Mouse (Mus musculus): ENCODE measurements around the gene Twnk.

The Twnk gene

GRCm38 (mm10) chr19:45005444-45005843 lies at the start of gene Twnk:
Gene Twnk (plus strand): TSS chr19:45005663.
- peak; percentile 83 to 85 for DNase-seq

- DNase-seq, result no peak
These were observed 45.8 kb upstream of the Twnk start for GRCm38 (mm10) chr19:44959633-44960032.

GRCm38 (mm10) chr19:44965978-44966377 lies 39.5 kb upstream of the Twnk start:
- DNase-seq, result no peak

- no peak for DNase-seq
These were observed 37.1 kb upstream of the Twnk start for GRCm38 (mm10) chr19:44968329-44968728.

- DNase-seq, result no peak
These were observed 28.8 kb upstream of the Twnk start for GRCm38 (mm10) chr19:44976636-44977035.

- DNase-seq, result no peak
These were observed 28.3 kb upstream of the Twnk start for GRCm38 (mm10) chr19:44977148-44977547.

GRCm38 (mm10) chr19:44980787-44981186 lies 24.7 kb upstream of the Twnk start:
- DNase-seq, result no peak

- no peak for DNase-seq
These were observed 22.9 kb upstream of the Twnk start for GRCm38 (mm10) chr19:44982477-44983115.

- DNase-seq, result peak in 1 of 2 experiments; percentile 63
These were observed 22.1 kb upstream of the Twnk start for GRCm38 (mm10) chr19:44983366-44983765.

- no peak for DNase-seq
These were observed 21.0 kb upstream of the Twnk start for GRCm38 (mm10) chr19:44984420-44984819.

GRCm38 (mm10) chr19:44985159-44985988 lies 20.1 kb upstream of the Twnk start:
- DNase-seq, result no peak

- no peak for DNase-seq
These were observed 18.5 kb upstream of the Twnk start for GRCm38 (mm10) chr19:44987004-44987403.

GRCm38 (mm10) chr19:44987851-44988250 lies 17.6 kb upstream of the Twnk start:
- DNase-seq, result no peak

- no peak for DNase-seq
These were observed 17.1 kb upstream of the Twnk start for GRCm38 (mm10) chr19:44988321-44988720.

GRCm38 (mm10) chr19:44988831-44989566 lies 16.5 kb upstream of the Twnk start, which contains the start of gene Sema4g:
Gene Sema4g (plus strand): TSS chr19:44989101.
- peak; percentile 46 to 73 for DNase-seq

GRCm38 (mm10) chr19:44989567-44990495 lies 15.6 kb upstream of the Twnk start:
- DNase-seq, result peak; percentile 78 to 89

- no peak for DNase-seq
These were observed 14.4 kb upstream of the Twnk start for GRCm38 (mm10) chr19:44991031-44991430.

GRCm38 (mm10) chr19:44992246-44992645 lies 13.2 kb upstream of the Twnk start:
- DNase-seq, result peak in 1 of 2 experiments; percentile 54

GRCm38 (mm10) chr19:44992712-44993111 lies 12.8 kb upstream of the Twnk start:
- DNase-seq, result no peak

GRCm38 (mm10) chr19:44997786-44998185 lies 7.7 kb upstream of the Twnk start:
- DNase-seq, result no peak

- no peak for DNase-seq
These were observed 5.8 kb upstream of the Twnk start for GRCm38 (mm10) chr19:44999647-45000046.

- DNase-seq, result peak in 1 of 2 experiments; percentile 34
These were observed 3.2 kb upstream of the Twnk start for GRCm38 (mm10) chr19:45002301-45002700.
